Mouse (Mus musculus): ENCODE data around the gene Actg1.

The Actg1 gene

DNA sequence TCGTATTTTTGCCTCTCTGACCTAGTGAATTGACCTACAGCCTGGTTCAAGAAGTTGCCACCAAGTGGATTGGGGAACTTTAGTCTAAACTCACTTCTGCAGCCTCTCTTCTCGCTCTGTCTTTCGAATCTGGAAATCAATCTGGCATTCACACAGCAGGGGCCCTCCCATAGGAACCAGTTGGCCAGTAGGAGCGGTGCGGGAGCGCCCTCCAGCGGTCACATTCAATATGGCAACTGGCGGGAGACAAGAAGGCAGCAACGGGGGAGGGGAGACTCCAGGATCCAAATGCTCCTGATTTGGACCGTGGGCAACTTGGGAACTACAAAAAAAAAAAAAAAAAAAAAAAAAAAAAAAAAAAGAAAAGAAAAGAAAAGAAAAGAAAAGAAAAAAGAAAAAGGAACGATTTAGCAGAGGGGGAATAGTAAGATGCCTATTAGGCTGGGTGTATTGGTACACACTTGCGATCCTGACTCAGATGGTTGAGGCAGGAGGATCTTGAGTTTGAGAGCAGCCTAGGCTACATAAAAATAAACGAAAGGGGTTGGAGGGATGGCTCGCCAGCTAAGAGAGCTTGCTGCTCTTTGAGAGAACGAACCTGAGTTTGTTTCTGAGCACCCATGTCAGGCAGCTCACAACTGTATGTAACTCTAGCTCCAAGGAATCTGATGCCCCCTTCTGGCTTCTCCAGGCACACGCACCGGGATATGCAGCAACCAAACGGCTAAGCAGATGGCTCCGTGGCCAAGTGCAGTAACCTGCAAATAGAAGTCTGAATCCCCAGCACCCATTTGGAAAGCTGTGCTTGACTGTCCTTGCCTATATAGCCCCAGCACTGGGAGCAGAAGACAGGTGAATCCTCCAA lies 40.5 kb downstream of the Actg1 start:
- peak; percentile 97 for DNase-seq

DNA sequence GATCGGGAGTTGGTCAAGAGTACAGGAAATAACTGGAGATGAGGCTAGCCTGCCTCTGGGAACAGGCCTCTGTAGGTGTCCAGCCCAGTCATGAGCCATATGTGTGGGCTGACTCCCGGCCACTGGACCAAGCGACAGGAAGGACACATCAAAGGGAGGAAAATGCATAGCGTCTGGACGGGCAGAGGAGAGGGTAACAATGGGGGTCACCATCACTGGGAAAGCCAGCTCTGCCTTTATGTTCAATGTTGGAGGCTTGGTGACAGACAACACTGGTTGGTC lies 41.3 kb downstream of the Actg1 start:
- DNase-seq: no peak

- no peak for DNase-seq
Observed at GRCm38 (mm10) chr11:120306366-120307131, 41.8 kb downstream of the Actg1 start.

- no peak for DNase-seq
Observed at GRCm38 (mm10) chr11:120305535-120306365, 42.6 kb downstream of the Actg1 start.

DNA sequence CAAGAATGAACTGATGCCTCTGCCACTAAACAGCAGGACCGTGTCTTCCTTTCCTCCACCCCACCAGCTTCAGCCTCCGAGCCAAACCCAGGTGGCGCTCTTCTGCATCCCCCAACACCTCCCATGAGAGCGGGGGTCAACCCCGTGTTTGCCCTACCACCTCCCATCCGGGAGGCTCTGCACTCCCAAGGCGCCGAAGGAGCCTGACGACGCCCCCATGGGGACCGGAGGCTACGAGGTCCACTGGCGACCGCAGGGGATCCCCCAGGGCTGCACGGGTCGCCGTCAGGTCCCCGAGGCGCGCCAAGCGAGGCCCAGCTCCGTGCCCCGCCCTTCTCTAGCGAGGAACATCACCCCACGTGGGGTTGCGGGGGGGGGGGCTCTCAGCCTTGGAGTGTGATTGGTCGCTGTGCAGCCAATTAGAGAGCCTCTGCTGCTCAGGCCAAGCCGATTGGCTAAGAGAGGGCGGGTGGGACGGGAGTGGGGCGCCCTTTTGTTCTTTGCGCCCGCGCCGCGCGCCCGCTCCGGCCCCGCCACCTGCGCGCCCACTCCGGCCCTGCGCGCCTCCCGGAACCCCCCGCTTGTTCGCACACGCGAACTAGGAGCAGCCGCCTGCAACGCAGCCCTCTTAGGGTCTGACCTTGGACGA lies 43.3 kb downstream of the Actg1 start:
- DNase-seq: peak; percentile 95

DNA sequence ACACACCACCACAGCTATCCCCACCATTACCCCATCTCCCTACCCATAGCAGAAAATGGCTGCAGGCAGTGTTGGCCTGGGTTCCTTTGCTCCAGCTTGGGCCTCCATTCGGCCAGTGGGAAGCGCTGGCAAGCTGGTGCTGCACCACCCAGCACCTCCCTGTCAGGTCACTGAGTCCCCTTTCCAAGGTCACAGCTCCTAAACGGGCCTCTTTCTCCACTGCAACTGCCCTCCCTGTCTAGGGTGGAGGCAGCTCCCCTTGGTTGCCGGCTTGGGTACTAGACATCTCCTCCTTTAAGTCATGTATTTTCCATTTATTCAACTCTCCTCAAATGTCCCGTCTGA lies 44.0 kb downstream of the Actg1 start:
- peak; percentile 50 for DNase-seq

GRCm38 (mm10) chr11:120303559-120304349 lies 44.6 kb downstream of the Actg1 start:
- no peak for DNase-seq

DNA sequence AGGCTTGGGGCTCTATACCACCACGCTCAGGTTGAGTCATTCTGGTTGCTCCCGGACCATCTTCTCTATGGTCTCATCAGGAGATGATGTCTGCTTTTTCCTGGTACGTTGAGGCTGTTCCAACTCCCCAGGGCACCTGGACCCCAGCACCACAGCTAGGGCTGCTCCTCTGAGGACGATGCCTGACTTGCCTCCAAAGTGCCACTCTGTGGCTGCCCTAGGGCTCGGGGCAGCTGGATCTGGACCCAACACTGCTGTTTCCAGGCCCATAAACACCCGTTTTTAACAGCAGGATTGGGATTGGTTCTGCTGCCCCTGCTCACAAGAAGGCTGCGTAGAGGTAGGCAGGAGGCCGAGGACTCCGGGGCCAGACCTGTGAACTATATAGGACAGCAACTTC lies 45.2 kb downstream of the Actg1 start:
- DNase-seq: no peak

- DNase-seq: no peak
Observed at GRCm38 (mm10) chr11:120299484-120299883, 48.9 kb downstream of the Actg1 start.

- DNase-seq: no peak
Observed at GRCm38 (mm10) chr11:120298441-120299141, 49.8 kb downstream of the Actg1 start.

DNA sequence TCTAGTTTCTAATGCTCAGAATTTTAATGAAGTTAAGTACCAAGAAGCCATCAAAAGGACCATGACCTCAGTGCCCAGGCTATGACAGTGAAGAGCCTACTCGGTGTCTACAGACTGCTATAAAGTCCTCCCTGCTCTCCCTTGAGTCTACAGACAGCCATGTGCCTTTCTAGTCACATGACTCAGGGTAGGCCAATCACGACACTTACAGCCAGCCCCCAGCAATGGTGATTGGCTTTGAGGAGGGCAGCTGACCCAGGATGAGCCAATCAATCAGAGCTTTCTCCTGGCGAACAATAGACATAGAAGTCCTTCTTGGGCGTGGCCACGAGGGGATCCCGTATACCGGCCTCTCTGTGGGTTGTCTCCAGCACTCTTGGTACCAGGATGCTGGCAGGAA lies 50.6 kb downstream of the Actg1 start:
- no peak for DNase-seq

- no peak for DNase-seq
Observed at GRCm38 (mm10) chr11:120296305-120297144, 51.8 kb downstream of the Actg1 start.

Data from kidney, postnatal 14 days (tissue).